Mouse (Mus musculus) splenic B cell, adult 2 months (primary cell): ENCODE data around the gene Rnf38.
A peak's percentile ranks its signal among the peaks of the same experiment; 100 is the strongest.

ENCODE experiments used
- DNase-seq: peaks from one replicate; pipeline ENCODE4 v3.0.0-alpha.2; 2011; ENCODE audit warnings: low read depth, low spot score
- H3K27me3 ChIP-seq: 2 replicates; pipeline ENCODE4 v1.6.1; 2012; ENCODE audit warnings: mild to moderate bottlenecking, low read length, moderate library complexity, mixed read lengths; ENCODE audit not compliant: control insufficient read depth, poor library complexity, insufficient read depth, severe bottlenecking
- H3K36me3 ChIP-seq: 2 replicates; pipeline ENCODE4 v1.6.1; 2012; ENCODE audit warnings: mild to moderate bottlenecking, low read length, moderate library complexity, mixed read lengths; ENCODE audit not compliant: control insufficient read depth, poor library complexity, insufficient read depth, severe bottlenecking

The Rnf38 gene

DNA sequence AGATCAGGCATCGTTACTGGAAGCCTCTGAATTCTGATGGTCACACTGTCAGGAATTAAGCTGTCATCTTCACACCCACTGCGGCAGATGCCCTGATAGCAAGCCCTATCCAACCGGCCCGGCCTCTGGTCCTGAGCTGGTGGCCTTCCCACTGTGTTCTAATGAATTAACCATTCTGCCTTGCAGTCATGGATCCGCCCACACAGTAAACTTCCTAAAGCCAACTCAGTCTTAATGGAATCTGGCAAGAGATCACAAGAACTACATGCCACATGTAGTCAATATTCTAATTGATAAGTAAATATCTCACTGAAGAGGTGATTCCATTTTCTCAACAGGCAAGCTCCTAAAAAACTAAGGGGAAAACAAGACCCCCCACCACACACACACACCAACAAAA, 60.9 kb downstream of the Rnf38 start:
- no peaks in the 10 kb centered on the region for H3K36me3 ChIP-seq
- no peak for DNase-seq
- H3K27me3 ChIP-seq = no peaks in the 10 kb centered on the region

DNA sequence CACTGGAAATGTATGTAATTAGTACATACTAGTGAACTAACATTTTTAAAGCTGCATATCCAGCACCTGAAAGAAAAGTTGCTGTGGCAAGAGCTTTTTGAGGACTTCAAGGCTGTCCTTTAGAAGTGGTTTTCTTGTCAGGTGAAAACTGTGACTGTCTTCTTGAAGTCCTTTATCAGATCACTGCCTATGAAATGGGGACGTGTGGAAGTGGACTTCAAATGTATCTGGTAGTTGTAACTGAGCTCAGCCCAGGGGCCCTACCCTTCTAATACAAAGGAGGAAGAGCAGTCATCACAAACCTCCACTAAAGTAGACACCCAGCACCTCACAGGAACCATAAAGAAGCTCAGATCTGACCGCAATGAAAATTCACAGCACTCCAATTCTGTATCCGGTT, 63.7 kb downstream of the Rnf38 start:
- DNase-seq = no peak
- H3K27me3 ChIP-seq = no peaks in the 10 kb centered on the region
- no peaks in the 10 kb centered on the region for H3K36me3 ChIP-seq

DNA sequence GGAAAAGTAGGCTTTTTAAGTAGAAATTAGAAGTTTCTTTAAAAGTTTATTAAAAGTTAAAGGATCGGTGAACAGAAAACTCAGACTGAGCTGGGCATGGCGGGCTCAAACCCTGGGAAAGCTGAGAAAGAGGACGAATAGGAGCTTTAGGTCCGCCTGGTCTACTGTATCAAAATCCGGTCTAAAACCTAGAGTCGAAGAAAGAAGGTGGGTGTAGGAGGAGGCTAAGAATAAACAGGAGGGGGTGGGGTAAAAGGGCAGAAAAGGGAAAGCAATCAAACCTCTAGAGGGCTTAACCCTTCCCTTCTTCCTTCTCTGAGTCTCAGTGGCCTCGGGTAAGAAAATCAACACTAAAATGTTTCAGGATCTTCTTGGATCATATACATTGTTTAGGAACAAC, 64.8 kb downstream of the Rnf38 start:
- peak; percentile 51 for DNase-seq
- no peaks in the 10 kb centered on the region for H3K27me3 ChIP-seq
- no peaks in the 10 kb centered on the region for H3K36me3 ChIP-seq

DNA sequence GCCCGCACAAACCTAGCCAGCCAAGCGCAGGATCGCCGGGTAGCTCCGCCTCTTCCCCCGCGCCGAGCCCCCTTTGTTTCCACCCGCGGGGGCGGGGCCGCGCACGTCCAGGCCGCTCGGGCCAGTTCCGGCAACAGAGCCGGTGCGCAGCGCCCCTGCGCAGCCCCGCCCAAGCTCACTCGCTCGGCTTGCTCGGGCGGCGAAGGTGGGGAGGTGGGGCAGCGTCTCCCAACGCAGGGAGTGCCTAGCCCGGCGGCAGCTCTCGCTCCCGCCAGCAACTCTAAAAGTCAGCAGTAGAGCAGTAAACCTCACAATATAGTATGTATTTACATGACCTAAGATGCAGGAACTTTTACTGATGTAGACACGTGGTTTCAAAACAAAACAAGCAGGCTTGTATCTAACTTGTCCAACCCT, 65.3 kb downstream of the Rnf38 start:
- peak; percentile 98 for DNase-seq
- Histone ChIP-seq H3K36me3 (no peaks in the 10 kb centered on the region), H3K27me3 (no peaks in the 10 kb centered on the region)

DNA sequence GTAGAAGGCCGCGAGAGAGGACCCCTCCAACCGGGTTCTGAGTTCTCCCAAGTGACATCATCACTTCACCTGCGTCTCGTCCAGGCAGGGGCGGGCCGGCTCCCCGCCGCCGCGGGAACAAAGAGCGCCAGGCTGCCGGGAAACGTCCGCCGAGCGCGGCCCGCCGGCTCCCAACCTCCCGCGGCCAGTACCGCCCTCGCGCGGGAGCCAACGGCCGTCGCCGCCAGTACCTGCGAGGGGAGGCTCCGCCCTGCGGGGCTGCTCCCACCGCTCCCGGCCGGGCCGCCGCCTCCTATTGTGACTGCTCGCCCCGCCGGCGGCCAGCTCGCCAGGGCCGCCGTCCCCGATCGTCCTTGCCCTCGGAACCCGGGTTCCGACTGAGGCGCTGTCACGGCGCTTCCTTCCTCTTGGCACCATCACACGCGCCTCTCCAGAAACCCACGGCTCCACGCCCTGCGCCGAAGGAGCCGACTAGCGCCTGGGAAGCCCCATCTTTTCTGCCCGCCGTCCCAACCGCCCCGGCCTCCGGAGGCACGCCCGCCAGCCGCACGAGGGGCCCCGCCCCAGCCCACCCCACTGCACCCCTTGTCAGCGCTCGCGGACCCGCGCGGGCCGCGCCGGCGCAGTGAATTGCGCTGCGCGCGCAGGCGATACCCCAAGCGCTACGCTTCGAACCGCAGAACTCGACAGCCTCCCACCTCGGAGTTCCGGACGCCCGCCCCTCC, 66.0 kb downstream of the Rnf38 start:
- DNase-seq = peak; percentile 96
- Histone ChIP-seq H3K36me3 (no peaks in the 10 kb centered on the region), H3K27me3 (no peaks in the 10 kb centered on the region)

DNA sequence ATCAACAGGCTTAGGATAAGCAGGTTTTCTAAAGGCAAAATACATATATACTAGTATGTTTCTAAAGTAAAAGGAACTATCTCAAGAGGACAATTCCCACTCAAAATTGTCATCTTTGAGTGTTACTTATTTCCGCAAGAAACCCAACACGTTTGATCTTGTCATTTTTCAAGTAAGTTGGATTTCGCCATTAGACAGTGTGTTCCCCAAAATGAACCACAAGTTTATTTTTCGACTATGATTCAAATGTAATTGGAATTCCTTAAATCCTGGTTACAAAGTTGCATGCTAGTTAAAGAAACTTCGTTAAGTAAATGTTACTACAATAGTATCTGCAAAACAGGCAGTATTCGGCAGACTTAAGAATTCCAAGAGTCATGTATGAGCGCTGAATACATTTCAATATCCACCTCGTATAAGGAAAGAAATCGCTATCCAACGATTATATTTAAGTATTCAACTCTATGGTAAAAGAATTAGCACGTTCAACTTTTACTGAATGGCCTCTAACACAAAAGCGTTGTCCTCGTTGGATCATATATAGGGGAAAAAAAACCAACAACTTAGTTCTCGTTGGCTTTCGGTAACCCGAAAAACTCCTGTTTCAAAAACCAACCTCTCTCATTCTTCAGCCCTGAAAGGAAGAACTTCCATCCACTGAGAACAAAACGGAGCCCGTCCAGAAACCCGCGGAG, 66.7 kb downstream of the Rnf38 start:
- Histone ChIP-seq H3K36me3 (no peaks in the 10 kb centered on the region), H3K27me3 (no peaks in the 10 kb centered on the region)
- peak; percentile 16 for DNase-seq

DNA sequence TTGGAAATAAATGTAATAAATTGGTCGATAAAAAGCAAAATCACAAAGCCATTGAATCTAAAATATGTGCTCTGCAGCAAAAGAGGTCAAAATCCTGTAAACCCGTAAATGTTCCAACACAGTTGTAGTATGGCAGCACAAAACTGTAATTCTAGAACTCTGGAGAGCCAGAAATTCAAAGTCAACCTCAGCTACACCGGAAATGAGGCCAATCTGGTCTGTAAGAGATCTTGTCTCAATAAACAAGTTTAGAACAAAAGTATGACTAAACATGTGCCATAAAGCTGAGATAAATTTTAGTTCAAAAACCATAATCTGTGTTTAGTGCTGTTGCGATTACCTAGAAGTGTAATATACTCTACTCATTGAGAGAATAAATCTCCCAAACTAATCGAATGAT, 69.0 kb downstream of the Rnf38 start:
- no peaks in the 10 kb centered on the region for H3K27me3 ChIP-seq
- DNase-seq = no peak
- H3K36me3 ChIP-seq = no peaks in the 10 kb centered on the region

DNA sequence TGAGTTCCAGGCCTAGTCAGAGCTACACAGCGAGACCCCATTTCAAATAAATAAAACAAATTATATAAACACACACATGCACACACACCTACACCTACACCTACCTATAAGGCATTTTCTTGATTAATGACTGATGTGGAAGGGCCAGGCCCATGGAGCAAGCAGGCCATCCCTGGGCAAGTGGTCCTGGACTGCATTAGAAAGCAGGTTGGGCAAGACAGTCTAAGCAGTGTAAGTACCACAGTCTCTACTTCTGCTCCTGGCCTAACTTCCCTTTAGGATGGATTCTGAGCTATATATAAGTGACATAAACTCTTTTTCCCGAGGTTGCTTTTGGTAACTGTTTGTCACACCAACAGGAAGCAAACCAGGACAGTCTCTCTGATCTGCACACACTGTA, 70.6 kb downstream of the Rnf38 start:
- H3K27me3 ChIP-seq = no peaks in the 10 kb centered on the region
- no peak for DNase-seq
- H3K36me3 ChIP-seq = no peaks in the 10 kb centered on the region

DNA sequence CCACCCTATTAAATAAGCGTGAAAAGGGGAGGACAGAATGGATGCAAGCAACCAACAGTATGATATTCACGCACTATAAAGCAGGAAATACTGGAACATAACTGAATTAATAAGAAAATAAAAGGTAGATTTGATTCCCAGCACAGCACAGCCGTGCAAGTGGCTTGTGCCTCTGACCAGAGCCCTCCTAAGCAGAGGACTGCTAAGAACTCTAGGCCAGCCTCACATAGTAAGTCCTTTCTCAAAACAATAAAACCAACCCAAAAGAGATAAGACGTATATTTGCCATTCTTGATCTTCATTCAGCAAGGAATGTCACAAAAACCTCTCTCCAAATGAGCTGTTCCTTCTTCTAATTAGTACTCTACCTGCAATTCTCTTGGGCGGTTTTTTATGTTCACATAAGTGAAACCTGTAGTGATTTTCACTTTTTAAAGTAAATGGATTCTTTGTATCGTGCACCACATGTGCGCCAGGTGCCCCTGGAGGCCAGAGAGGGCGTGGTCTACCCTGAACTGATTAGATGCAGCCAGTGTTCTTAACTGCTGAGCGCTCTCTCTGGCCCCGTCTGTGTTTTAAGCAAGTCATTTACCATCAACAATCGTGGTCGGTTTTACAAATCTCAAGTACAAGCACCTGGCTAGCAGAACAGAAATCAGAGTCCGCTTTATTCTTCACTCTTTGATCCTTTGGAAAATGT, 72.4 kb downstream of the Rnf38 start:
- Histone ChIP-seq H3K27me3 (no peaks in the 10 kb centered on the region), H3K36me3 (no peaks in the 10 kb centered on the region)
- DNase-seq = no peak

DNA sequence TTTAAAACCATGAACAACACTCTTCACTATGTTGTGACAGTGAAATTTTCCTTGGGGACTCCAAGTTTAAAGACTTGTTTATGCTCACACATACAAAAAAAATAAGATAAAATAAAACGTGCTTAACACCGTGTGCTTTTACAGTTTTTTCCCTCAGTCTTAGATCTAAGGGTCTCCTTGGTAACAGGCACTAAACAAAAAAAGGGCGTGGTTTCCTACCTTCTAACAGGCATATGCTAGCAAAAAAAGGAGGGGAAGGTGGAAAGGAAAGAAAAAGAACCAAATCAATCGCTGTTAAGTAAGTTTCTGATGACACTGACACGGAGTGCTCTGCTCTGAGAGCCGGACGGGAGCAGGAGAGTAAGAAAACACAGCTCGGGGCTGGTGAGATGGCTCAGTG, 73.8 kb downstream of the Rnf38 start:
- Histone ChIP-seq H3K27me3 (no peaks in the 10 kb centered on the region), H3K36me3 (no peaks in the 10 kb centered on the region; the same call in 1 of the 2 replicates)
- DNase-seq = no peak

DNA sequence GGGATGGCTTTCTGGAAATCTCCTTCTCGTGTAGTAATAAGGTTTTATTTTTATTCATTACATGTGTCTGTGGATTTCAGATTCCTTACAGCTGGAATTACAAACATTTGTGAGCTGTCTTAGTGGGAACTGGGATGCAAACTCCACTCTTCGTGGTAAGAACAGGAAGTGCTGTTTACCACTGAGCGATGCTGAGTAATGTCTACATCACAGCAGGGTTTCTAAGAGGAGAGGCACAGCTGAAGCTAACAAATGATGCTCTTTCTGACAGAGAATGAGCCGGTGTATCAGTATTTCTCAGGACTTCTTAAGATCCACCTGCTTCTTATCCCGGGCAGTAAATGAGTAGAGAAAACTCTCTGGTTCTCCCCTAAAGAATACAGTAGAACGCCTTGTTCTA, 77.1 kb downstream of the Rnf38 start:
- H3K36me3 ChIP-seq = peaks cover 6% of the 10 kb centered on the region; the same call in 1 of the 2 replicates
- DNase-seq = no peak
- H3K27me3 ChIP-seq = no peaks in the 10 kb centered on the region

DNA sequence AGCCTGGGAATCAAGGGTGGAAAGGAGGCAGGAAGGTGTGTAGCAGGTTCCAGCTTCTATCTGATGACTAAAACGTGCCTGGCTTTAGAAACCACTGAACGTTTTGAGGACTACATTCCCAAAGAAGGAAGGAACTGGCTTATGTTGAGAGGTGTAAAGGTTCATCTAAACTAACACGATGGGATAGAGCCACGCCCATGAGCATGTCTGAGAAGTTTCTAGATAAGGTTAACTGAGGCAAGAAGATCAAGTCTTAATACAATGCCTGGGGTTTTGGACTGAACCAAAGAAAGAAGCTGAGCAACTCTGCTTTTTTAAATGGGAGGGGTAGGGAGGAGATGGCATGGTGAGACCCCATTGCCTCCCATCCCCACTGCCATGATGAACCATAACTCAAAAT, 78.7 kb downstream of the Rnf38 start:
- no peak for DNase-seq
- no peaks in the 10 kb centered on the region for H3K27me3 ChIP-seq

DNA sequence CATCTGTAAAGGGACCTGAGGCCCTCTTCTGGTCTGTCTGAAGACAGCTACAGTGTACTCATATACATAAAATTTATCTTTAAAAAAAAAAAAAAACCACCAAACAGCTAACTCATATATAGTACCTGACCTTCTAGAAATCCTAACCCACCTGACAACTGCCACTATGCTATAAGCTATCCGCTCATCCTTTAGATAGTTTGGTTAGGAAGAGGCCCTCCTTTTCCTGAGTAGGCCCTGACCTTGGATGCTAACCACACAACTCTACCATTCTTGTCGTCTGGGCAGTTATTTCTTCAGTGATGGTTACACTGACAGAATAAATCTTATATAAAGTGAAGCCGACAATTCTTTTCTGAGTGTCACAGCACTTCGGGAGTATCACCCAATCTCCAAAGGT, 80.7 kb downstream of the Rnf38 start:
- no peak for DNase-seq
- H3K27me3 ChIP-seq = no peaks in the 10 kb centered on the region
- H3K36me3 ChIP-seq = peaks cover 12% of the 10 kb centered on the region

More for the DNA sequence above, 78.7 kb downstream of the Rnf38 start:
- H3K36me3 ChIP-seq = peaks cover 12% of the 10 kb centered on the region

DNA sequence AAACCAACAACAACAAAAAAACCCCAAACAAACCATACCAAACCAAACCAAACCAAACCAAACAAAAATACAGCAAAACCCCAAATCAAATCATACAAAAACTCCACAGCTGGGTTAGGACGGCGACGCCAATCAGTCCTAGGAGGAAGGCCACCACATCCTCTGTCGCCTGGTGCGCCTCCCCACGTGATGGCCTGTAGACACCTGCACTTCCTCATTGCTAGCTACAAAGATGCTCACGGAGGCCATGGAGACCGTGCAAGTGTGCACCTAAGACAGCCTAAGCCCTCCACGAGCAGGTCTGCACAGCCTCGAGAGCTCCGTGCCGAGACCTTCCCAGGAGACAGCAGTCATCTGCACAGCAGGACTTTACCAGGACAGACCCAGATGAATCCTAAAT, 106.8 kb downstream of the Rnf38 start:
- no peaks in the 10 kb centered on the region for H3K27me3 ChIP-seq
- peaks cover 7% of the 10 kb centered on the region; the same call in 1 of the 2 replicates for H3K36me3 ChIP-seq
- DNase-seq = peak; percentile 42
